Mouse (Mus musculus): ENCODE results near the gene Tmcc3. TPM values are rescaled to one million over a fixed set of nuclear protein-coding genes. Genes with fewer than 3 reads are reported as not detected.

Tmcc3 gene
- polyA plus RNA-seq, 1 experiment from 2014 or later: 42.9 TPM

GRCm38 (mm10) chr10:94609309-94609777 lies 297.6 kb downstream of the Tmcc3 start:
- Histone ChIP-seq H3K36me3 (ENCODE audit: inconsistent target) (no peaks in the 10 kb centered on the region), H3K4me3 (ENCODE audit: inconsistent target) (no peak overlapping the region), H3K27ac (no peak overlapping the region), H3K79me2 (ENCODE audit: inconsistent target) (no peaks in the 10 kb centered on the region)
- 60% methylated on average over 5 of the region's 5 CpGs for WGBS (ENCODE audit: missing documents)

GRCm38 (mm10) chr10:94611228-94611968 lies 299.6 kb downstream of the Tmcc3 start:
- Histone ChIP-seq H3K27ac (no peak overlapping the region), H3K36me3 (ENCODE audit: inconsistent target) (no peaks in the 10 kb centered on the region), H3K4me3 (ENCODE audit: inconsistent target) (no peak overlapping the region), H3K79me2 (ENCODE audit: inconsistent target) (no peaks in the 10 kb centered on the region)
- WGBS (ENCODE audit: missing documents): 90% methylated on average over 13 of the region's 13 CpGs

- WGBS (ENCODE audit: missing documents): 95% methylated on average over 4 of the region's 4 CpGs
Observed at GRCm38 (mm10) chr10:94611969-94612440, 300.3 kb downstream of the Tmcc3 start.

GRCm38 (mm10) chr10:94619586-94619985 lies 307.8 kb downstream of the Tmcc3 start:
- H3K79me2 ChIP-seq (ENCODE audit: inconsistent target): no peaks in the 10 kb centered on the region
- WGBS (ENCODE audit: missing documents): 95% methylated on average over 5 of the region's 5 CpGs
- H3K36me3 ChIP-seq (ENCODE audit: inconsistent target): no peaks in the 10 kb centered on the region
- H3K4me3 ChIP-seq (ENCODE audit: inconsistent target): no peak overlapping the region
- no peak overlapping the region for H3K27ac ChIP-seq

More at GRCm38 (mm10) chr10:94611969-94612440, 300.3 kb downstream of the Tmcc3 start:
- no peak overlapping the region for H3K27ac ChIP-seq
- no peak overlapping the region for H3K4me3 ChIP-seq (ENCODE audit: inconsistent target)
- no peaks in the 10 kb centered on the region for H3K79me2 ChIP-seq (ENCODE audit: inconsistent target)
- no peaks in the 10 kb centered on the region for H3K36me3 ChIP-seq (ENCODE audit: inconsistent target)

GRCm38 (mm10) chr10:94620561-94620960 lies 308.8 kb downstream of the Tmcc3 start:
- no peak overlapping the region for H3K27ac ChIP-seq
- H3K4me3 ChIP-seq (ENCODE audit: inconsistent target): no peak overlapping the region
- H3K36me3 ChIP-seq (ENCODE audit: inconsistent target): no peaks in the 10 kb centered on the region
- 89% methylated on average over 6 of the region's 6 CpGs for WGBS (ENCODE audit: missing documents)
- H3K79me2 ChIP-seq (ENCODE audit: inconsistent target): no peaks in the 10 kb centered on the region

GRCm38 (mm10) chr10:94621420-94622225 lies 309.9 kb downstream of the Tmcc3 start:
- no peak overlapping the region for H3K27ac ChIP-seq
- H3K4me3 ChIP-seq (ENCODE audit: inconsistent target): no peak overlapping the region
- H3K36me3 ChIP-seq (ENCODE audit: inconsistent target): no peaks in the 10 kb centered on the region
- WGBS (ENCODE audit: missing documents): 40% methylated on average over 13 of the region's 13 CpGs
- H3K79me2 ChIP-seq (ENCODE audit: inconsistent target): no peaks in the 10 kb centered on the region

- H3K79me2 ChIP-seq (ENCODE audit: inconsistent target): no peaks in the 10 kb centered on the region
- 78% methylated on average over 5 of the region's 5 CpGs for whole genome bisulfite sequencing (ENCODE audit: missing documents)
- no peaks in the 10 kb centered on the region for H3K36me3 ChIP-seq (ENCODE audit: inconsistent target)
- no peak overlapping the region for H3K27ac ChIP-seq
- no peak overlapping the region for H3K4me3 ChIP-seq (ENCODE audit: inconsistent target)
Observed at GRCm38 (mm10) chr10:94622281-94622680, 310.5 kb downstream of the Tmcc3 start.

- Histone ChIP-seq H3K27ac (no peak overlapping the region), H3K36me3 (ENCODE audit: inconsistent target) (no peaks in the 10 kb centered on the region), H3K79me2 (ENCODE audit: inconsistent target) (no peaks in the 10 kb centered on the region), H3K4me3 (ENCODE audit: inconsistent target) (no peak overlapping the region)
- WGBS (ENCODE audit: missing documents): 42% methylated on average over 9 of the region's 9 CpGs
Observed at GRCm38 (mm10) chr10:94622828-94623227, 311.1 kb downstream of the Tmcc3 start.

GRCm38 (mm10) chr10:94623617-94624016 lies 311.9 kb downstream of the Tmcc3 start:
- 21% methylated on average over 10 of the region's 10 CpGs for WGBS (ENCODE audit: missing documents)
- Histone ChIP-seq H3K79me2 (ENCODE audit: inconsistent target) (no peaks in the 10 kb centered on the region), H3K36me3 (ENCODE audit: inconsistent target) (no peaks in the 10 kb centered on the region), H3K4me3 (ENCODE audit: inconsistent target) (no peak overlapping the region), H3K27ac (no peak overlapping the region)

GRCm38 (mm10) chr10:94625036-94625435 lies 313.3 kb downstream of the Tmcc3 start:
- Histone ChIP-seq H3K4me3 (ENCODE audit: inconsistent target) (no peak overlapping the region), H3K36me3 (ENCODE audit: inconsistent target) (no peaks in the 10 kb centered on the region), H3K27ac (no peak overlapping the region), H3K79me2 (ENCODE audit: inconsistent target) (no peaks in the 10 kb centered on the region)
- WGBS (ENCODE audit: missing documents): 86% methylated on average over 9 of the region's 9 CpGs

- WGBS (ENCODE audit: missing documents): 96% methylated on average over 7 of the region's 8 CpGs
- no peak overlapping the region for H3K4me3 ChIP-seq (ENCODE audit: inconsistent target)
- H3K36me3 ChIP-seq (ENCODE audit: inconsistent target): no peaks in the 10 kb centered on the region
- no peaks in the 10 kb centered on the region for H3K79me2 ChIP-seq (ENCODE audit: inconsistent target)
- no peak overlapping the region for H3K27ac ChIP-seq
Observed at GRCm38 (mm10) chr10:94625606-94626005, 313.9 kb downstream of the Tmcc3 start.

- H3K79me2 ChIP-seq (ENCODE audit: inconsistent target): no peaks in the 10 kb centered on the region
- no peak overlapping the region for H3K4me3 ChIP-seq (ENCODE audit: inconsistent target)
- no peaks in the 10 kb centered on the region for H3K36me3 ChIP-seq (ENCODE audit: inconsistent target)
- no peak overlapping the region for H3K27ac ChIP-seq
- WGBS (ENCODE audit: missing documents): 78% methylated on average over 4 of the region's 4 CpGs
Observed at GRCm38 (mm10) chr10:94630771-94631280, 319.1 kb downstream of the Tmcc3 start.

- Histone ChIP-seq H3K27ac (no peak overlapping the region), H3K79me2 (ENCODE audit: inconsistent target) (no peaks in the 10 kb centered on the region), H3K36me3 (ENCODE audit: inconsistent target) (no peaks in the 10 kb centered on the region), H3K4me3 (ENCODE audit: inconsistent target) (no peak overlapping the region)
- 95% methylated on average over 11 of the region's 11 CpGs for WGBS (ENCODE audit: missing documents)
Observed at GRCm38 (mm10) chr10:94631541-94632113, 319.9 kb downstream of the Tmcc3 start.

GRCm38 (mm10) chr10:94632245-94632644 lies 320.5 kb downstream of the Tmcc3 start:
- Histone ChIP-seq H3K36me3 (ENCODE audit: inconsistent target) (no peaks in the 10 kb centered on the region), H3K27ac (no peak overlapping the region), H3K4me3 (ENCODE audit: inconsistent target) (no peak overlapping the region), H3K79me2 (ENCODE audit: inconsistent target) (no peaks in the 10 kb centered on the region)
- WGBS (ENCODE audit: missing documents): 88% methylated on average over 5 of the region's 5 CpGs
